Mouse (Mus musculus) bone marrow, adult 2 months (tissue): ENCODE results near the gene Gm10718.
"Not testable (repeated sequence)": the region's sequence is repeated elsewhere in the genome, so short reads cannot be mapped to it uniquely, and the experiment has no call there.

Experiments used
- CTCF ChIP-seq: fragments of 200-500 bp; IDR thresholded peaks from 2 replicates; pipeline ENCODE4 v1.5.1; 2011; ENCODE audit warnings: low read length, control low read depth; ENCODE audit not compliant: control insufficient read depth, insufficient read depth
- POLR2A ChIP-seq: fragments of 200-500 bp; IDR thresholded peaks from 2 replicates; pipeline ENCODE4 v1.6.1; 2011; ENCODE audit warnings: low read depth, mild to moderate bottlenecking, control low read depth, low read length, borderline replicate concordance; ENCODE audit not compliant: control insufficient read depth

DNA sequence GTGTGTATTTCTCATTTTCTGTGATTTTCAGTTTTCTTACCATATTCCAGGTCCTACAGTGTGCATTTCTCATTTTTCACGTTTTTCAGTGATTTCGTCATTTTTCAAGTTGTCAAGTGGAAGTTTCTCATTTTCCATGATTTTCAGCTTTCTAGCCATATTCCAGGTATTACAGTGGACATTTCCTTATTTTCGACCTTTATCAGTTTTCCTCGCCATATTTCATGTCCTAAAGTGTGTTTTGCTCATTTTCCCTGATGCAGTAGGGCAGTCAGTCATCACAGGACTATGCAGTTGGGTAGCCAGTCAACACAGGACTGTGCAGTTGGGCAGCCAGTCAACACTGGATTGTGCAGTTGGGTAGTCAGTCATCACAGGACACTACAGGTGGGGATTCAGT is 14.8 kb downstream of the Gm10718 start:
- TF ChIP-seq CTCF, POLR2A: not testable (repeated sequence)
